Mouse (Mus musculus) MEL (cell line): Measurements from ENCODE around the gene Dpysl4.

Source experiments
- CTCF ChIP-seq, 3 experiments: IDR thresholded peaks in 2 of 3; conservative IDR thresholded peaks in 1 of 3; 2 replicates each; pipeline ENCODE4 v1.5.1; 2011 to 2012; ENCODE audit warnings: low read length in 3 of 3, low read depth in 2 of 3, mild to moderate bottlenecking in 2 of 3, improper control_type of control experiment in 1 of 3, inconsistent platforms in 1 of 3, mixed read lengths in 1 of 3, moderate library complexity in 1 of 3; ENCODE audit not compliant: control insufficient read depth in 1 of 3, insufficient read depth in 1 of 3, poor library complexity in 1 of 3, severe bottlenecking in 1 of 3
- MAX ChIP-seq: IDR thresholded peaks from 2 replicates; pipeline ENCODE4 v1.6.1; 2011; ENCODE audit warnings: low read length, improper control_type of control experiment
- POLR2A ChIP-seq, 2 experiments: IDR thresholded peaks; 2 replicates each; pipeline ENCODE4 v1.6.1; 2011 to 2012; ENCODE audit warnings: low read length in 2 of 2, mild to moderate bottlenecking in 2 of 2, control low read depth in 1 of 2, improper control_type of control experiment in 1 of 2, low read depth in 1 of 2, moderate library complexity in 1 of 2; ENCODE audit not compliant: control insufficient read depth in 1 of 2, insufficient read depth in 1 of 2, poor library complexity in 1 of 2
- POLR2AphosphoS2 ChIP-seq: IDR thresholded peaks from 2 replicates; pipeline ENCODE4 v1.6.1; 2011; ENCODE audit warnings: low read length, improper control_type of control experiment
- ZKSCAN1 ChIP-seq: IDR thresholded peaks from 2 replicates; pipeline ENCODE4 v1.6.1; 2012; ENCODE audit warnings: low read depth, mild to moderate bottlenecking, inconsistent platforms, low read length, improper control_type of control experiment, moderate library complexity
- ZNF384 ChIP-seq: IDR thresholded peaks from 2 replicates; pipeline ENCODE4 v1.6.1; 2012; ENCODE audit warnings: low read depth, mild to moderate bottlenecking, inconsistent platforms, low read length, improper control_type of control experiment

- TF ChIP-seq POLR2AphosphoS2 (no peak), ZKSCAN1 (no peak), POLR2A (IDR thresholded peaks at IDR 0.05; ENCODE audit: control insufficient read depth in 1 of 2, insufficient read depth in 1 of 2, low read depth in 1 of 2, low read length in 2 of 2, poor library complexity in 1 of 2) (no peak), CTCF (IDR thresholded peaks at IDR 0.05 in 2 of 3, conservative IDR thresholded peaks at IDR 0.05 in 1 of 3; ENCODE audit: control insufficient read depth in 1 of 3, insufficient read depth in 1 of 3, low read depth in 2 of 3, low read length in 3 of 3, poor library complexity in 1 of 3, severe bottlenecking in 1 of 3) (no peak), ZNF384 (no peak), MAX (no peak)
These were observed at the start of gene Dpysl4 for GRCm38 (mm10) chr7:139085629-139086194.
